Mouse (Mus musculus): ENCODE results near the gene Cct7. TPM values are rescaled to one million over a fixed set of nuclear protein-coding genes. Genes with fewer than 3 reads are reported as not detected.

Cct7 gene
- polyA plus RNA-seq, 1 experiment from 2014 or later: 224 TPM

GRCm38 (mm10) chr6:85431274-85431841, 20.0 kb upstream of the Cct7 start:
- 42% methylated on average over 8 of the region's 8 CpGs for WGBS (ENCODE audit: insufficient replicate concordance)
- H3K36me3 ChIP-seq (ENCODE audit: control insufficient read depth, insufficient read depth): no peaks in the 10 kb centered on the region
- H3K9me3 ChIP-seq (replicated peaks; ENCODE audit: control insufficient read depth, low read length): no peaks in the 10 kb centered on the region
- peaks cover 17% of the 10 kb centered on the region for H3K4me1 ChIP-seq (ENCODE audit: control insufficient read depth, low read depth, low read length)
- H3K27ac ChIP-seq (ENCODE audit: low read length): no peak overlapping the region
- H3K9ac ChIP-seq (ENCODE audit: low read depth, low read length): peak overlapping the region; percentile 75; the same call in 1 of the 2 replicates
- peak overlapping the region; percentile 80 for H3K4me3 ChIP-seq (ENCODE audit: low read depth, low read length)
- peak overlapping the region; percentile 85 for H3K4me2 ChIP-seq (ENCODE audit: low read depth, low read length)
- peak; percentile 4; the same call in 1 of the 2 replicates for ATAC-seq (ENCODE audit: low read depth)
- H3K27me3 ChIP-seq (ENCODE audit: control insufficient read depth, insufficient read depth, low read depth, low read length): no peaks in the 10 kb centered on the region

GRCm38 (mm10) chr6:85431842-85432431, 19.4 kb upstream of the Cct7 start, which contains the start of gene Smyd5:
Gene Smyd5 (plus strand): TSS chr6:85431989.
- Histone ChIP-seq H3K9me3 (replicated peaks; ENCODE audit: control insufficient read depth, low read length) (no peaks in the 10 kb centered on the region), H3K9ac (ENCODE audit: low read depth, low read length) (peak within 1 kb of the TSS; percentile 75), H3K27ac (ENCODE audit: low read length) (no peak within 1 kb of the TSS), H3K27me3 (ENCODE audit: control insufficient read depth, insufficient read depth, low read depth, low read length) (no peaks in the 10 kb centered on the region), H3K4me3 (ENCODE audit: low read depth, low read length) (peak within 1 kb of the TSS; percentile 80), H3K36me3 (ENCODE audit: control insufficient read depth, insufficient read depth) (no peaks in the 10 kb centered on the region), H3K4me1 (ENCODE audit: control insufficient read depth, low read depth, low read length) (peaks cover 17% of the 10 kb centered on the region), H3K4me2 (ENCODE audit: low read depth, low read length) (peak within 1 kb of the TSS; percentile 85)
- peak; percentile 90 for ATAC-seq (ENCODE audit: low read depth)
- under 1% methylated on average over 39 of the region's 39 CpGs for WGBS (ENCODE audit: insufficient replicate concordance)

DNA sequence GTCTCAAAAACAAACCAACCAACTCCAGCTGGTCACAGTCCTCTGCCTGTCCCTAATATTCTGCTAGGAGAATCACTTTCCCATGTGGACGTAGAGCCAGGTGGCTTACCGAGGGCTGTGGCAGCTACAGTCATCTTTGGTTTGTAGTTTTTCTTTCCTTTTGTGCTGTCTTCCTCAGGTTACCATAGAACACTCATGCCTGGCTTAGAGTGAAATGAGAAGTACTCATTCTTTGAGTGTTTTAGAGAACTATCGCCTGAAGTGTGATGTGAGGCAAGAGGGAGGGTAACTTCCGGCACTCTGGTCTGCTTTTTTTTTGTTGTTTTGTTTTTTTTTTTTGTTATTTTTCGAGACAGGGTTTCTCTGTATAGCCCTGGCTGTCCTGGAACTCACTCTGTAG, 17.4 kb upstream of the Cct7 start:
- Histone ChIP-seq H3K36me3 (ENCODE audit: control insufficient read depth, insufficient read depth) (peaks cover 5% of the 10 kb centered on the region; the same call in 1 of the 2 replicates), H3K27ac (ENCODE audit: low read length) (0 out of 2 replicates have a peak overlapping the region, but pooled peaks have one; percentile 8), H3K4me1 (ENCODE audit: control insufficient read depth, low read depth, low read length) (peaks cover 17% of the 10 kb centered on the region), H3K27me3 (ENCODE audit: control insufficient read depth, insufficient read depth, low read depth, low read length) (no peaks in the 10 kb centered on the region), H3K4me3 (ENCODE audit: low read depth, low read length) (no peak overlapping the region), H3K4me2 (ENCODE audit: low read depth, low read length) (no peak overlapping the region; the same call in 1 of the 2 replicates), H3K9me3 (replicated peaks; ENCODE audit: control insufficient read depth, low read length) (no peaks in the 10 kb centered on the region), H3K9ac (ENCODE audit: low read depth, low read length) (no peak overlapping the region)
- 44% methylated on average over 5 of the region's 5 CpGs for WGBS (ENCODE audit: insufficient replicate concordance)
- no peak for ATAC-seq (ENCODE audit: low read depth)

GRCm38 (mm10) chr6:85436204-85436603, 15.1 kb upstream of the Cct7 start:
- Histone ChIP-seq H3K9me3 (replicated peaks; ENCODE audit: control insufficient read depth, low read length) (no peaks in the 10 kb centered on the region), H3K9ac (ENCODE audit: low read depth, low read length) (no peak overlapping the region), H3K36me3 (ENCODE audit: control insufficient read depth, insufficient read depth) (peaks cover 5% of the 10 kb centered on the region; the same call in 1 of the 2 replicates), H3K4me1 (ENCODE audit: control insufficient read depth, low read depth, low read length) (peaks cover 17% of the 10 kb centered on the region), H3K4me3 (ENCODE audit: low read depth, low read length) (no peak overlapping the region), H3K4me2 (ENCODE audit: low read depth, low read length) (no peak overlapping the region), H3K27me3 (ENCODE audit: control insufficient read depth, insufficient read depth, low read depth, low read length) (no peaks in the 10 kb centered on the region), H3K27ac (ENCODE audit: low read length) (no peak overlapping the region)
- WGBS (ENCODE audit: insufficient replicate concordance): 41% methylated on average over 1 of the region's 1 CpGs
- ATAC-seq (ENCODE audit: low read depth): no peak

DNA sequence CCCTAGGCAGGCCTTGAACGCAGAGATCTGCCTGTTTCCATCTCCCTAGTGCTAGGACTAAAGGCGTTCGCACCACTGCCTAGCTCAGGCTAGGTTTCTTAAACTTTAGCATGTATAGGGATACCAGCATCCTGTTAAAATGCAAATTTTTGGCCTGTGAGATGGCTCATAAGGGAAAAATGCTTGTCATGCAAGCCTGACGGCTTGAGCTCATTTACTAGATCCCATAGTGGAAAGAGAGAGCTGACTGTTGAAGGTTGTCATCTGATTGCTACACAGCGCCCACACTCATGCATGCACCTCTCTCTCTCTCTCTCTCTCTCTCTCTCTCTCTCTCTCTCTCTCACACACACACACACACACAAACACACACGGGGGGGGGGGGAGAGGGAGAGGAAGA, 14.7 kb upstream of the Cct7 start:
- ATAC-seq (ENCODE audit: low read depth): no peak
- Histone ChIP-seq H3K36me3 (ENCODE audit: control insufficient read depth, insufficient read depth) (peaks cover 5% of the 10 kb centered on the region; the same call in 1 of the 2 replicates), H3K4me1 (ENCODE audit: control insufficient read depth, low read depth, low read length) (peaks cover 15% of the 10 kb centered on the region), H3K4me3 (ENCODE audit: low read depth, low read length) (no peak overlapping the region), H3K27me3 (ENCODE audit: control insufficient read depth, insufficient read depth, low read depth, low read length) (no peaks in the 10 kb centered on the region), H3K4me2 (ENCODE audit: low read depth, low read length) (no peak overlapping the region), H3K27ac (ENCODE audit: low read length) (no peak overlapping the region), H3K9ac (ENCODE audit: low read depth, low read length) (no peak overlapping the region), H3K9me3 (replicated peaks; ENCODE audit: control insufficient read depth, low read length) (no peaks in the 10 kb centered on the region)
- 69% methylated on average over 5 of the region's 6 CpGs for WGBS (ENCODE audit: insufficient replicate concordance)

GRCm38 (mm10) chr6:85441142-85441541, 10.2 kb upstream of the Cct7 start:
- Histone ChIP-seq H3K36me3 (ENCODE audit: control insufficient read depth, insufficient read depth) (peaks cover 9% of the 10 kb centered on the region; the same call in 1 of the 2 replicates), H3K9ac (ENCODE audit: low read depth, low read length) (no peak overlapping the region), H3K27ac (ENCODE audit: low read length) (no peak overlapping the region), H3K9me3 (replicated peaks; ENCODE audit: control insufficient read depth, low read length) (no peaks in the 10 kb centered on the region), H3K27me3 (ENCODE audit: control insufficient read depth, insufficient read depth, low read depth, low read length) (no peaks in the 10 kb centered on the region), H3K4me2 (ENCODE audit: low read depth, low read length) (no peak overlapping the region), H3K4me3 (ENCODE audit: low read depth, low read length) (no peak overlapping the region), H3K4me1 (ENCODE audit: control insufficient read depth, low read depth, low read length) (no peaks in the 10 kb centered on the region)
- 73% methylated on average over 4 of the region's 4 CpGs for WGBS (ENCODE audit: insufficient replicate concordance)
- ATAC-seq (ENCODE audit: low read depth): no peak

DNA sequence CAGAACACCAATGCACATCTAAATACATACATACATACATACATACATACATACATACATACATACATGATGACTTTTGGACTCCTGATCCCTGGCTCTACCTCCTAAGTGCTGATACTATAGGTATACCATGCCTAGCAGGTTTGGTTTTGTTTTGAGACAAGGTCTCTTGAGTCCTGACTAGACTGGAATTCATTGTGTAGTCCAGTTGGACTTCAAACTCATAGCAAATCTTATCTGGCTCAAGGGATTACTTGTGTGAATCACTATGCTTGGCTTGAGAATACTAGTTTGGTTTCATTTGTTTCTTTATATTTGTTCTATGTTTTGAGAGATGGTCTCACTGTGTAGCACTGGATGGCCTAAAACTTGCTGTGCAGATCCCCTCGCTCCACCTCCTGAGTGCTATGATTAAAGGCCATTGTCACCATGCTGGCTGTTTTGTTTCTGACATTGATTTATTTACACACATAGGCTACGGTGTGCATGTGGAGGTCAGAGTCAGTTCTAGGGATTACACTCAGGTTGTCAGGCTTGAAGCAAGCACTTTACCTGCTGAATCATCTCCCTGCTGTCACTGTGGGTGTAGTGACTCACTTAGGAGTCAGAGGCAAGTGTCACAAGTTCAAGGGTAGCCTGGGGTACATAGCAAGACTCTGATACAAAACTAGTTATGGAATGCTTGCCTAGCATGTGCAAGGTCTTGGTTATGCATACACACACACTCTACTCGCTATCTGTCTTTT, 7.7 kb upstream of the Cct7 start:
- Histone ChIP-seq H3K4me3 (ENCODE audit: low read depth, low read length) (no peak overlapping the region), H3K9ac (ENCODE audit: low read depth, low read length) (no peak overlapping the region), H3K4me2 (ENCODE audit: low read depth, low read length) (no peak overlapping the region), H3K9me3 (replicated peaks; ENCODE audit: control insufficient read depth, low read length) (no peaks in the 10 kb centered on the region), H3K27me3 (ENCODE audit: control insufficient read depth, insufficient read depth, low read depth, low read length) (no peaks in the 10 kb centered on the region), H3K4me1 (ENCODE audit: control insufficient read depth, low read depth, low read length) (no peaks in the 10 kb centered on the region), H3K36me3 (ENCODE audit: control insufficient read depth, insufficient read depth) (peaks cover 6% of the 10 kb centered on the region; the same call in 1 of the 2 replicates), H3K27ac (ENCODE audit: low read length) (no peak overlapping the region)
- no peak for ATAC-seq (ENCODE audit: low read depth)
- 62% methylated on average over 3 of the region's 3 CpGs for WGBS (ENCODE audit: insufficient replicate concordance)

DNA sequence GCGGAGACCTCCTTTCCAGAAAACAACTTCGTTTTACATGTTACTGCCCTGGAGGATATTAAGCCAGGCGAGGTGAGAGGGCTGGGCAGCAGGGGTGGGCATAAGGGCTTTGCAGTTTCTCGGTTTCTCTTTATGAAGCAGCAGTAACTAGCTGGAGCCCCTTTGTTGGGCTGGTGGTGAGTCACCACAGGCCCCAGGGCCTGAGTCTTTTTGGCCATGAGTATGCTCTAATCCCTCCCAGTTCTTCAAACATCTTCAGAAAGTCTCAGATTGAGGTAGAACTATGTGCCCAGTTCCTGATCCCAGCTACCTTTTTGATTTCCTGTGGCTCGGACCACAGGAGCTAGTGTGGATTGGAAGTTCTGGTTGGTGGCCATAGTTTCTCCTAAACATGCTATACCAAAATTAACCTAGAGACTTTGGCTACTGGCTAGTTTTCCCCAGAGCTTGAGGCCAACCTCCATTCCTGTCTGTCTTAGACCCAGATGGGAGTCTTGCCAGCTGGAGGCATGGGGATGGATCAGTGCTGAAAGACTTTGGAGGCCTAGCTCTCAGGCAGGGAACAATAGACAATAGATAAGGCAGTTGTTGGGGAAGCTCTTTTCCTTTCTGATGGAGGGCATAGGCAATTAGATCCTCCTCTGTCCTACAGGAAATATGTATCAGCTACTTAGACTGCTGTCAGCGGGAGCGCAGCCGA, 6.9 kb upstream of the Cct7 start:
- H3K36me3 ChIP-seq (ENCODE audit: control insufficient read depth, insufficient read depth): 0 out of 2 replicates have a peak, but pooled peaks cover 4% of the 10 kb centered on the region

More for the DNA sequence above, 6.9 kb upstream of the Cct7 start:
- Histone ChIP-seq H3K4me2 (ENCODE audit: low read depth, low read length) (no peak overlapping the region), H3K4me3 (ENCODE audit: low read depth, low read length) (no peak overlapping the region), H3K27ac (ENCODE audit: low read length) (no peak overlapping the region), H3K9me3 (replicated peaks; ENCODE audit: control insufficient read depth, low read length) (no peaks in the 10 kb centered on the region), H3K27me3 (ENCODE audit: control insufficient read depth, insufficient read depth, low read depth, low read length) (no peaks in the 10 kb centered on the region), H3K9ac (ENCODE audit: low read depth, low read length) (no peak overlapping the region), H3K4me1 (ENCODE audit: control insufficient read depth, low read depth, low read length) (no peaks in the 10 kb centered on the region)
- 74% methylated on average over 8 of the region's 8 CpGs for WGBS (ENCODE audit: insufficient replicate concordance)
- ATAC-seq (ENCODE audit: low read depth): no peak

Data from liver, embryonic 16.5 days (tissue).